Mouse (Mus musculus) stomach, postnatal 0 days (tissue): ENCODE measurements around the gene Tomm22.

ENCODE experiments used
- CTCF ChIP-seq: IDR thresholded peaks from 2 replicates; pipeline ENCODE4 v1.5.1; 2016; ENCODE audit warnings: antibody characterized with exemption, low read depth, mild to moderate bottlenecking, moderate library complexity
- EP300 ChIP-seq: optimal IDR thresholded peaks from 2 replicates; pipeline ENCODE3; 2016; ENCODE audit warnings: antibody characterized with exemption

GRCm38 (mm10) chr15:79706603-79707214, 36.0 kb downstream of the Tomm22 start:
- no peak for TF ChIP-seq CTCF
- no peak for TF ChIP-seq EP300
